Mouse (Mus musculus): ENCODE results near the gene Necap2. TPM values are rescaled to one million over a fixed set of nuclear protein-coding genes. Genes with fewer than 3 reads are reported as not detected.

Necap2 gene
- polyA plus RNA-seq, 1 experiment from 2014 or later: 97.5 TPM

DNA sequence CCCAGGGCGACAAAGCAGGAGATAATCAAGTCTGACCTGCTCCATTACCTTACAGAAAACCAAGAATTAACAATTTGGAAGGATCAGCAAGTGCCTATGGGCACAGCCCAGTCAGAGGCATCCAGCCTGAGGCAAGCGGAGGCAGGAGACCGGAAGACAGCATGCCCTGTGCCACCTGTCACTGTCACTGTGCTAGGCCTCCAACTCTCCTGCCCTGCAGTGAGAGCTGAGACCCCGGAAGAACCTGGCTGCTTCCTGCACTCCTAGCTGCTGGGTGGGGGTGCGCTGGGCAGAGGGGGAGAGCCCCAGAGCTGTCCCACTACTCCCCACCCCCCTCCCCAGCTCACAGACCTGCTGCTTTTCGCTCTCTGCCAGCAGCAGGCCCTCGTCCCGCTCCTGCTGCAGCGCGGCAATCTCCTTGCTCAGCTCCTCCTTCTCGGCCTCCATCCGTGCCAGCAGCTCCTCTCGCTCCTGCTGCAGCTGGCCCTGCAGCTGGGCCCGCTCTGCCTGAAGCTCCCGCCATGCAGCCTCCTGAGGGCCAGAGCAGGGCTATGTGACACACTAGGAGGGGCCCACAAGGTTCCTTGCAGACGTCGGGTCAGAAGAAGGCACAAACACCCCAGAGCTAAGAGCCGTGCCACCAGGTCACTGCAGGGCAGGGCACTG, 47.5 kb downstream of the Necap2 start:
- WGBS: 89% methylated on average over 18 of the region's 18 CpGs
- ATAC-seq (ENCODE audit: insufficient read depth, low FRiP score): no peak

GRCm38 (mm10) chr4:141024992-141025391, 53.2 kb downstream of the Necap2 start:
- Histone ChIP-seq H3K4me1 (ENCODE audit: control insufficient read depth, insufficient read depth, low read length) (peaks cover 34% of the 10 kb centered on the region), H3K36me3 (ENCODE audit: control insufficient read depth, insufficient read depth, low read length) (no peaks in the 10 kb centered on the region), H3K4me2 (ENCODE audit: low read depth, low read length) (no peak overlapping the region), H3K4me3 (replicated peaks; ENCODE audit: low read length) (no peak overlapping the region), H3K27ac (ENCODE audit: low read length) (no peak overlapping the region), H3K9ac (ENCODE audit: low read length) (no peak overlapping the region), H3K27me3 (ENCODE audit: control insufficient read depth, insufficient read depth, low read length) (no peaks in the 10 kb centered on the region), H3K9me3 (replicated peaks; ENCODE audit: control insufficient read depth, low read length) (no peaks in the 10 kb centered on the region)
- ATAC-seq (ENCODE audit: insufficient read depth, low FRiP score): no peak
- 74% methylated on average over 27 of the region's 27 CpGs for WGBS

More for the DNA sequence above, 47.5 kb downstream of the Necap2 start:
- no peak overlapping the region for H3K4me2 ChIP-seq (ENCODE audit: low read depth, low read length)
- H3K27me3 ChIP-seq (ENCODE audit: control insufficient read depth, insufficient read depth, low read length): no peaks in the 10 kb centered on the region
- H3K27ac ChIP-seq (ENCODE audit: low read length): no peak overlapping the region
- H3K9me3 ChIP-seq (replicated peaks; ENCODE audit: control insufficient read depth, low read length): no peaks in the 10 kb centered on the region
- 0 out of 2 replicates have a peak overlapping the region, but pooled peaks have one; percentile 11 for H3K9ac ChIP-seq (ENCODE audit: low read length)
- H3K4me3 ChIP-seq (replicated peaks; ENCODE audit: low read length): no peak overlapping the region
- no peaks in the 10 kb centered on the region for H3K36me3 ChIP-seq (ENCODE audit: control insufficient read depth, insufficient read depth, low read length)
- peaks cover 15% of the 10 kb centered on the region for H3K4me1 ChIP-seq (ENCODE audit: control insufficient read depth, insufficient read depth, low read length)

DNA sequence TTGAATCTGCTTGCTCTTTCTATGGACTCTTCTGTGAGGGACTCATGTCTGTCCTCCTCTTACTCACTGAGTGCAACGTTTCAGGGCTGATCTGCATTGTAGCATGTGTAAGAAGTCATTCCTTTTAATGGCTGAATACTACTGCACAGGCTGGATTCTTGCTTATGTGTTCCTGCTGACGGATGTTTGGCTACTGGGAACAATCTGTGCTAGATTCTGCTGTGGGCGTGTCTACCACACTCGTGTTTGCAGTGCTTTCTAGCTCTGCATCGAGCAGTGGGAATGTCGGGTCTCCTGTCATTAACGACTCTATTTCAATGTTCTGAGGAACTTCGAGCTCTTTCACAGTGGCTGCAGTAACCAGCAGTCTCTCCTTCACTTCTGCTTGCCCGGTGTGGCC, 54.1 kb downstream of the Necap2 start:
- Histone ChIP-seq H3K4me3 (replicated peaks; ENCODE audit: low read length) (no peak overlapping the region), H3K4me2 (ENCODE audit: low read depth, low read length) (no peak overlapping the region), H3K9ac (ENCODE audit: low read length) (no peak overlapping the region), H3K27ac (ENCODE audit: low read length) (peak overlapping the region; percentile 9; the same call in 1 of the 2 replicates), H3K27me3 (ENCODE audit: control insufficient read depth, insufficient read depth, low read length) (no peaks in the 10 kb centered on the region), H3K36me3 (ENCODE audit: control insufficient read depth, insufficient read depth, low read length) (no peaks in the 10 kb centered on the region), H3K9me3 (replicated peaks; ENCODE audit: control insufficient read depth, low read length) (no peaks in the 10 kb centered on the region), H3K4me1 (ENCODE audit: control insufficient read depth, insufficient read depth, low read length) (peaks cover 40% of the 10 kb centered on the region)
- ATAC-seq (ENCODE audit: insufficient read depth, low FRiP score): no peak
- WGBS: 37% methylated on average over 9 of the region's 9 CpGs

DNA sequence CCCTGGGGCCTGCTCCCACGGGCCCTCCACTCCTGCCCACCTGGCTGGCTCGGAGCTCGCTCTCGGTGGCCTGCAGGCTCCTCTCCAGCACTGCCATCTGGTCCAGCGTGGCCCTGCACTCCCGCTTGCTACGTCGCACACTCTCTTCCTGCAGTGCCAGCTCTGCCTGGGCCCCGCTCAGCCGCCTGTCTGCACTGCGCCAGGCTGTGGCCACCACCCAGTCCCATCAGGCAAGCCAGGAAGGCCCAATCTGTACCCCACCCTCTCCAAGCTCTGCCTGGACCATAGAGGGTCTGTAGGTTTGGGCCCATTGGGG, 56.6 kb downstream of the Necap2 start:
- ATAC-seq (ENCODE audit: insufficient read depth, low FRiP score): no peak

DNA sequence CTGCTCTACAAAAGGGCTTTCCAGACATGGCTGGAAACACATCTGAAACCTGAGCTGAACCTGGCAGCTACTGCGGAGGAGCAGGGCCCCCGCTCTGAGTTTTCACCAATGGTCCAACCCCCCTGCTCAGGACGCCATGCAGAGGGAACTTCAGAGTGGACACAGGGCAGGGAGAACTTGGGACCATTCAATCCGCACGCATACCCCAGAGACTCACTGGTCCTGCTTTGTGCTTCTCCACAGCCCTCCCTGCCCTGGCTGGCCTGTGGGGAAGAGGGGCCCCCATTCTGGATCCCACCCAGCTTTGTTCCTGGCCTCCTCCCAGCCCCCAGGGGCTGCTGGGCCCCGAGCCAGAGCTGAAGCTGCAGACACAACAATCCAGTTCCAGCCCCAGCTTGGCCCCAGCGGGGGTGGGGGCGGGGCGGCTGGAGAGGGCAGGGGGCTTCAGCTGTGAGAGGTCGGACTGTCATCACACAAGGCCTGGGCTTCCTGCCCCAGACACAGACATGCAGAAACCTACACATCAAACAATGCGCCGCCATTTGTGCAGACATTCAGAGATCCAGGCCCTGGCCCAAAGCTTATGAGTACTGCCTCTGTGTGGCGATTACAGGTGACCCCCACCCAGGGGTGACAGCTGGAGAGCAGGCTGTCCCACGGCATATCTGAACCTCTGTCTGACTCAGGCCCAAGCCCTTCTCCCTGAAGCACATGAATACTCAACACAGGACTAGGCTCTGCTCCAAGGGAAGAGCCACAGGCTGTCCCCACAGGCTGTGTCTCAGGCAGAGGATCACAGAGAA, 57.1 kb downstream of the Necap2 start:
- 23% methylated on average over 14 of the region's 14 CpGs for WGBS
- H3K4me3 ChIP-seq (replicated peaks; ENCODE audit: low read length): no peak overlapping the region
- H3K4me2 ChIP-seq (ENCODE audit: low read depth, low read length): peak overlapping the region; percentile 37
- H3K9ac ChIP-seq (ENCODE audit: low read length): peak overlapping the region; percentile 56
- no peaks in the 10 kb centered on the region for H3K9me3 ChIP-seq (replicated peaks; ENCODE audit: control insufficient read depth, low read length)
- peaks cover 40% of the 10 kb centered on the region for H3K4me1 ChIP-seq (ENCODE audit: control insufficient read depth, insufficient read depth, low read length)
- peak; percentile 81 for ATAC-seq (ENCODE audit: insufficient read depth, low FRiP score)
- peak overlapping the region; percentile 95 for H3K27ac ChIP-seq (ENCODE audit: low read length)
- no peaks in the 10 kb centered on the region for H3K36me3 ChIP-seq (ENCODE audit: control insufficient read depth, insufficient read depth, low read length)
- no peaks in the 10 kb centered on the region for H3K27me3 ChIP-seq (ENCODE audit: control insufficient read depth, insufficient read depth, low read length)

More for the DNA sequence above, 56.6 kb downstream of the Necap2 start:
- H3K9me3 ChIP-seq (replicated peaks; ENCODE audit: control insufficient read depth, low read length): no peaks in the 10 kb centered on the region
- H3K4me3 ChIP-seq (replicated peaks; ENCODE audit: low read length): no peak overlapping the region
- H3K4me1 ChIP-seq (ENCODE audit: control insufficient read depth, insufficient read depth, low read length): peaks cover 40% of the 10 kb centered on the region
- H3K27me3 ChIP-seq (ENCODE audit: control insufficient read depth, insufficient read depth, low read length): no peaks in the 10 kb centered on the region
- H3K9ac ChIP-seq (ENCODE audit: low read length): peak overlapping the region; percentile 56
- H3K36me3 ChIP-seq (ENCODE audit: control insufficient read depth, insufficient read depth, low read length): no peaks in the 10 kb centered on the region
- peak overlapping the region; percentile 95 for H3K27ac ChIP-seq (ENCODE audit: low read length)
- 46% methylated on average over 11 of the region's 11 CpGs for WGBS
- H3K4me2 ChIP-seq (ENCODE audit: low read depth, low read length): no peak overlapping the region

GRCm38 (mm10) chr4:141020220-141020619, 57.9 kb downstream of the Necap2 start:
- no peak for ATAC-seq (ENCODE audit: insufficient read depth, low FRiP score)
- H3K27ac ChIP-seq (ENCODE audit: low read length): peak overlapping the region; percentile 95
- peak overlapping the region; percentile 47; the same call in 1 of the 2 replicates for H3K9ac ChIP-seq (ENCODE audit: low read length)
- H3K4me1 ChIP-seq (ENCODE audit: control insufficient read depth, insufficient read depth, low read length): peaks cover 40% of the 10 kb centered on the region
- no peaks in the 10 kb centered on the region for H3K27me3 ChIP-seq (ENCODE audit: control insufficient read depth, insufficient read depth, low read length)
- H3K9me3 ChIP-seq (replicated peaks; ENCODE audit: control insufficient read depth, low read length): no peaks in the 10 kb centered on the region
- H3K36me3 ChIP-seq (ENCODE audit: control insufficient read depth, insufficient read depth, low read length): no peaks in the 10 kb centered on the region
- 67% methylated on average over 17 of the region's 17 CpGs for WGBS
- no peak overlapping the region for H3K4me3 ChIP-seq (replicated peaks; ENCODE audit: low read length)
- peak overlapping the region; percentile 37 for H3K4me2 ChIP-seq (ENCODE audit: low read depth, low read length)

DNA sequence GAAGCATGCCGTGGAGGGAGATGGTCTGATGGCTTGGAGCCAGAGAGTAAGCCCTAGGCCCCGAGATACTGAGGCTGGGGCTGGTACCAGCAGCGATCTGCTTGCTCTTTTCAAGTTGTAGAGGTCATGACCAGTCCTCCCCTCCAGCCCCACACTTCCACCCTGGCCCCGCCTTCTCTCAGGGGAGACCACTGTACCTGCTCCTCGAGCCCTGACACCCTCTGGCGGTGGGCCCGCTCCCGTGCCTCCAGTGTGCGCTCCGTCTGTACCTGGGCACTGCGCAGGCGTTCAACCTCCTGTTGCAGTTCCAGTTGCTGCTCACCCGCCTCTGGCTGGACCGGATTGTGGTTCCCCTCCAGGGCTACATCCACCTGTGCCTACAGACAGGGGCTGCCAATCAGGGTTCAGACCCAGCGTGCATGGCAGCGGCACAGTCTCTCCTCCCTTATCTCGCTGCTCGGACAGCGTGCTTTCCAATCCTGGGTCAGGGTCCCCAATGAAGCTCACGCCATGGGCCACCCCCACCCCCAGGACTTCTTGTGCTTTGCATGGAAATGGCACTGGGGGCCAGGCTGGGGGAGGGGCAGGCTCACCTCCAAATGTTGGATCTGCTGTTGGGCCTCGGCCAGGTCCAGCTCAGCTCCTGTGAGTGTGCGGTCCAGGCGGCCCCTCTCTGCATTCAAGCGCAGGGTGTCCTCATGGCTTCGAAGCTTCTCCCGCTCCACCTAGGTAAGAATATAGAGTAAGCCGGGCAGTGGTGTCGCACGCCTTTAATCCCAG, 60.3 kb downstream of the Necap2 start:
- Histone ChIP-seq H3K27ac (ENCODE audit: low read length) (no peak overlapping the region), H3K4me3 (replicated peaks; ENCODE audit: low read length) (no peak overlapping the region), H3K27me3 (ENCODE audit: control insufficient read depth, insufficient read depth, low read length) (no peaks in the 10 kb centered on the region), H3K4me1 (ENCODE audit: control insufficient read depth, insufficient read depth, low read length) (peaks cover 30% of the 10 kb centered on the region), H3K4me2 (ENCODE audit: low read depth, low read length) (no peak overlapping the region), H3K9me3 (replicated peaks; ENCODE audit: control insufficient read depth, low read length) (no peaks in the 10 kb centered on the region), H3K9ac (ENCODE audit: low read length) (no peak overlapping the region), H3K36me3 (ENCODE audit: control insufficient read depth, insufficient read depth, low read length) (peaks cover 6% of the 10 kb centered on the region; the same call in 1 of the 2 replicates)
- WGBS: 80% methylated on average over 29 of the region's 29 CpGs
- no peak for ATAC-seq (ENCODE audit: insufficient read depth, low FRiP score)
